Mouse (Mus musculus): Measurements from ENCODE around the gene Pih1d2.

Pih1d2 gene

DNA sequence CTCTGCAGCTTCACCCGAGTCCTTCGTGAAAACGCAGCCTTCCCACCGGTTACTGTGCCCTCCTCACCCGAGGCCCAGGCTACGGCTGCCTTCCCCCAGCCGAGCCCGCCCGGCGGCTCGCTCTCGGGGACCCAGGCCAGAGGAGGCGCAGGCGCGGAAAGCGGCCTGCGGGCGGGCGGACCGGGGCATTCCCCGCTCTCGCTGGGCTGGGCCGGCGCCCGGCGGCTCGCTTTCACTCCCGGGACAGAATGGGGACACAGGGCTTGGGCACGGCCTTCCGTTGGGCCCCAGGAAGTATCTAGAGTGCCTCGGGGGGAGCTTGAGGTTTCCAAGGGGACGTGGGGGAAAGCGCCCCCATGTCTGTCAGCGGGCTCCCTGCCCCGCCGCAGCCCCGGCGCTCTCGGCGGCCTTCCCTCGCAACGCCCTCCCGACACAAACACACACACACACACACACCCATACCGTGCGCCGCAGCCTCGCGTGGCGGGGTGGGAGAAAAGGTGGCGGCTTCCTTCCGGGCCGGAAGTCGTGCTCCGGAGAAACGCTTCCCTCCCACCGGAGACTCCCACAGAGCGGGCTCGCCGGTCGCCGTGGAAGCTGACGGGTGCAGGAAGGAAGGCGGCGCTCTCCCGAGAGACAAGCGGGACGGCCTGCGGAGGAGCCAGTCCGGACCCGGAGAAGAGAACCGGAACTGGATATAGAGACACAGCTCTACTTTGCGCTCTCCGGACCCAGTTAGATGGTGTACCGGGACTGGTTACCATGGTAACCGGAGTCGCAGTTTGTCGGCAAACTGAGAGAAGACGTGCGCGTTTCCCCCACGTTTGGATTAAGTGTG lies at the start of gene Pih1d2, which contains the start of gene Nkapd1:
Pih1d2 (plus strand) TSS at position 556 of the 838 bp plus-strand sequence.
Nkapd1 (minus strand) TSS at position 699 of the 838 bp plus-strand sequence.
- DNase-seq = peak; percentile 94

DNA sequence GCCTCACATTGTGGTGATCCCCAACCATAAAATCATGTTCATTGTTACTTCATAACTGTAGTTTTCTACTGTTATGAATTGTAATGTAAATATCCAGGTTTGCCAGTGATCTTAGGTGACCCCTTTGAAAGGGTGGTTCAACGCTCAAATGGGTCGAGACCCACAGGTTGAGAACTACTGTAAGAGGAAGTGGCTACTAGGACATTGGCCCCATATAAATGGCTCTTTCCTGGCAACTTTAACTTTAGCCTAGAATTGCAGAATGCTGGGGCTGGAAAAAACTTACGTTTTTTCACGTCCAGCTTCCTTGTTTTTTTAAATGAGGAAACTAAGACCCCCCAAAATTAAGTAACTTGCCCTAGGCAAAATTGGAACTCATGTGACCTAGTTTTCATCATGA lies 49.7 kb upstream of the Pih1d2 start:
- DNase-seq = no peak

DNA sequence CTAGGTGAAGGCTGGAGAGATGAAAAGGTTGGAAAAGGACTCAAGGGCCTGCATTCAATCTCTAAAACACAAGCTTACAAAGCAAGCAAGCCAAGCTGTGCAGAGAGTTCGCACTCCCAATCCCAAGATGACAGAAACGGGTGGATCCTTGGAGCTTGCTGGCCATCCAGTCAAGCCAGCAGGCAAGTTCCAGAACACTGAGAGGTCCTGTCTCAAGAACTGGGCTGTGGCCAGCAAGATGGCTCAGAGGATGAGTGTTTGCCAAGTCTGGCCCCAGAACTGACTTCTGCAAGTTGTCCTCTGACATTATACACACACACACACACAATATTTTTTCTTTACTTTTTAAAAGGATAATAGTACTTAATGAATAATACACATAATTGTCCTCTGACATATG lies 49.2 kb upstream of the Pih1d2 start:
- DNase-seq = no peak

DNA sequence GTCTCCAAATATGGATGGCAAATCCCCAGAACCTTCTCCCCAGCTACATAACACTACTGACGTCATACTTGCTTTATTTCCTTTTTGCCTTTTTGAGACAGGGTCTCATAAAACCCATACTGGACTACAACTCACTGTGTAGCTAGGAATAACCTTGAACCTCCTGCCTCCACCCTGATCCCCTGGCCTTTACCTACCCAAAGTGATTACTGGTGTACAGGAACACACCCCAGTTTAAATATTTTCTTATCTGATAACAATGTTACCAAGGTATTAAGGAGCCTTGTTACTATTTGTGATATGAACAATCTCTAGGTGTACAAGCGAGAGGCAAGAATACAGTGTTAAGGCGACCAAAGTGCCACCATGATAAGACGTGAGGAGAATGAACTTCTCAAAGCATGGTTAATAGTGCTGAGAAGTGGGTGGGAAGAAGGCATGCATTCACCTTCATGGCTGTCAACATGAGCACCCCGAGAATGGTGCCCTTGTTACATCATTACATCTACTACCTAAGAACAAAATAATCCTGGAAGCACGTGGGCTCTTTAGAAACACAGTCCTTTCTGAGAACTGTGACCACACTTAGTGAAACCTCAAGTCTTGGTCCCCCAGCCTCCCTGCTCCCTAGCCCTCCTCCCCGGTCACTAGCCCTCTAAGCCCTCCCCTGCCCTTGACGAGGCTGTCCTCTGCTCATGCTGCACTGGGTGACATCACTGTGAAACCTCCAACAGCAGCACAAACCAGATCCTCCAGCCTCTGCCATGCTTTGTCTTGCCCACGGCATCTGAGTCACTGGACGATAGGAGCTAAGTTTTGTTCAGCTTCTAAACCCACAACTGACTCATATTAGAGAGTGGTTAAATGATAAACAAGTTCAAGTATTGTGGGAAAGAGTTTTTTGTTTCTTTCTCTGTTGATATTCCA lies 47.3 kb upstream of the Pih1d2 start:
- no peak for DNase-seq

DNA sequence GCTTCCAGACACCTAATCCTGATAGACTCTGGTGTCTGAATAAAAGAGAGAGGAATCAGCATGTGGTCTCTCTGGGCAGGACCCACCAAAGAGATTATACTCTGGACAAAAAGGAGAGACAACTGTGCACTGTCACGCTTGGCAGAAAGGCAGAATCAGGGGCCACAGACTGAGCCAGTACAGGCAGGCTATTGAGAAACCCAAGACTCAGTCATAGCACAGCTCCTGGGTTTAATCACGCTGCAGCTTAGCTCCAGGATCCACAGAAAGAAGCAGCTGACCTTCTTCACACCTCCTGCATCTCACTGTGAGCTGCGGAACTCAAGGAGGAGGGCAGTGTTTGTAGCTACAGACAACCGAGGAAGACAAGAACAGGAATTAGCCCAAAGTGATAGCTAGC lies 36.8 kb upstream of the Pih1d2 start:
- DNase-seq = no peak

DNA sequence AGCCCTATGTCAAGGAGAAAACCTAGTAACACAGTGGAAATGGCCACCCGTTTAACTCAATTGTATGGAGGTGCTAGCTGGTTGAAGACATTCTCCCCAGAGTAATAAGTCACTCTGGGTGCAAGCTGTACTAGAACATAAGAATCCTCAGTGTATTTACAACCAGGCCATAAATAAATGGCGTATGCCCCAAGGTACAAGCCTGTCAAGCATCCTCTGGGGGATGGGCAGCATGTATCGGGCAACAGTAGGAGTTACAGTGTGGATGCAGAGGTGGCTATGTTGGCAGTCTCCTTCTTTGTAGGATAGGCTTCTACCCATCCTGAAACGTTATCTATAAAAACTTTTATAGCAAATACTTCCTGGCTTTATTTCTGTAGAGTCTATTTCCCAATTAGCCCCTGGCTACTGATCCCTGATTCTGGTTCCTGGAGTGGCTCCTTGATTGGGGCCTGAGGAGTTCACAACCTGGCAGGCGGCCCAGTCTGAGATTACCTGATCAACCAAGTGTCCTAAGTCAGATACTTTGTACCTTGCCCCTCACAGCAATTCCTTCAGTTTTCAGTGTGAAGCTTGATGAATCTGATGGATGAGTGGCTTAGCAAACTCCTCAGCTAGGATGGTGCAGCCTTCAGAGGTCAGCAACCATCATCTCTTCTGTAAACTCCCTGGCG lies 31.8 kb upstream of the Pih1d2 start:
- peak; percentile 91 for DNase-seq

DNA sequence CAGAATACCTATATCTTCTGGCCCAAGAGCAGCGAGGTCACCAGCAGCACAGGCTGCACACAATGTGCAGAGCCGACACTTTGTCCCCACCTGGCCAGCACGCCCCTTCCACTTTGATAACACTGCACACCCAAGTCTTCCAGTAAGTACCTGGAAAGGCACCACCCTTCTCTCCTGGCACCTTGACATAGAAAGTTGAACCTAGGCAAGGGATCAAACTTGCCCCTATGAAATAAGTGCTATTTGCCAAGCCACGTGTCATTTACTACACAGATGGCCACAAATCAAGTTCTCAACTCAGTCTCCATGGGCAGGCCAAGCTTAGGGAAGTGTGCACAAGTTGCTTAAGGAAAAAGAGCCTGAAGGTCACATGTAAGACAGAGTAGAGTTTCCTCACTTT lies 30.2 kb upstream of the Pih1d2 start:
- no peak for DNase-seq

DNA sequence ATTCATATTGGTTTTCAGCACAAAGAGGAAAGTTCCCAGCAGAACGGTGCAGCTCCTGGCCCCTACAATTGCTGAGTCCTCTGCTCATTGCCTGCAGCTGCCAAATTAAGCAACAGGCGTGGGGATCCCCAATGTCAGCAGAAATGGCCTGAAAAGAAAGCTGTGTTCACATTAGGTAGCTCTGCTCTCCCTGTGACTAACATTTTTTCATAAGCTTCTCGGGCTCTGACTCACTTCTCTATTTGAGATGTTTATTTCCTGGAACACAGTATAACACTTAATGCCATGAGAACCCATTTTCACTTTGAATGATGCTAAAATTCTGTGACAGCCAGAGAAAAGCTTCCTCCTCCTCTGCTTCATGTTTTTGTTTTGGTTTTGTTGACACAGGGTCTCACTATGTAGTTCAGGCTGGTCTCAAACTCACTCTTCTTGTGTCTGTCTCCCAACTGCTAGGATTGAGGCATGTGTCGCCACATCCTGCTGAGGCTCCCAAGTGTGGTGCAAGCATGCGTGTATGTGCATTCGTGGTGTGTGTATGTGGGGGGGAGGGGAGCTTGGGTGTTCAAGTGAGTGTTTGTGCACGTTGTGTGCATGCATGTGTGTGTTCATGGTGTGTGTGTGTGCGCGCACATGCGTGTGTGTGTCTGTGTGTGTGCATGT lies 26.1 kb upstream of the Pih1d2 start:
- no peak for DNase-seq

DNA sequence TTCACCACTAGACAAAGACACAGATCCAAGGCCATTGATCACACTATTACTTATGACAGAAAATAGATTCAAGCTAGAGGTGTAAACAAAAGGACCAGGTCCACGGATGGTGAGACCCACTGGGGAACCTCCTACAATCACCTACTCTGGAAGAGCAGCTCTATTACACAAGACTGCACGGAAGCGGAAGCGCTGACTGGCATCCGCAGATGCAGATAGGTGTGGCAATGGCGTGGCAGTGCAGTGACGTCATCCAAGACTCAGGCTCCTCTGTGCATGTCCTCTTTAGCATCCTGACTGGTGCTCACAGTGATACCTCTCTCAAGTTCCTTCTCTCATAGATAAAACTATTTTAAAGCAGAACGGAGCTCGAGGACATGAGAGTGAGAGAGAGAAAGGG lies 24.2 kb upstream of the Pih1d2 start:
- no peak for DNase-seq

DNA sequence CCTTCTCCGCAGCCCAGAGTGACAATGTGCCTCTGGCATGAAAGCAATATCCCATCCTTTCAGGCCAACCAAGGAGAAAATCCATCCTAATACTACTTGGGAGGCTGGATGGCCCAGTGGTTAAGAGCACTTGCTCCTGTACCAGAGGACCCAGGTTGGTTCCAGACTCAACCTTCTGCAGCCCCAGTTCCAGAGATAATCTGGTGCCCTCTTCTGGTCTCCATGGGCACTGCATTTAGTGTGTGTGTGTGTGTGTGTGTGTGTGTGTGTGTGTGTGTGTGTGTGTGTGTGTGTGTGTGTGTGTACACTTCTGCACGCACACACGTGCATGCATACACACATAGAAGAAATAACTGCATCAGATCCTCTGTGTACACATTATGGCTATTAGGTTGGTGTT lies 23.6 kb upstream of the Pih1d2 start:
- DNase-seq = peak; percentile 40

DNA sequence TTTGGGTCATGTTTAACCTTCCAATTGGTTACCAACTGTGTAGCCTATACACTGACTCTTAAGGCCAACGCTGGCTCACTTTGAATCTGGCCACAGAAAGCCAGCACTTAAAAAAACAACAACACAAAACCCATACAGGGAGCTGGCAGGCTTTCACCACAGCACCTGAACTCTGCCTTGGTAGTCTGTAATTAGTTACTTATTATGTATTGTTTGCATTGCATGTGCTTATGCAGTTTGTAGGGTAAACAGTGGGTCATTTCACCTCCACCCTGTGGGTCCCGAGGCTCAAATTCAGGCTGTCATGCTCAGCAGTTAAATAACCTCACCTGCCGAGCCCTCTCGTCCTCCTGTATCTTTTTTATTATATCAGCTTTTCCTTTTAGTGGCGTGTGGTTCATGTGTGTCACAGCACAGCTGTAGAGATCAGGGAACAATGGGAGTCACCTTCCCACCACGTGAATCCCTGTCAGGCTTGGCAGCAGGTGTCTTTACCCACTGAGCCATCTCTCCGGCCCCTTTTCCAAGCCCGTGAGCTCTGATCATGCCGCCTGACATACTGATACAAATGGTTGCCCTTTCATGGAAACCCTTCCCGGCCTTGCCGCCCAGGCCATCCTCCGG lies 22.2 kb upstream of the Pih1d2 start:
- DNase-seq = peak; percentile 61

DNA sequence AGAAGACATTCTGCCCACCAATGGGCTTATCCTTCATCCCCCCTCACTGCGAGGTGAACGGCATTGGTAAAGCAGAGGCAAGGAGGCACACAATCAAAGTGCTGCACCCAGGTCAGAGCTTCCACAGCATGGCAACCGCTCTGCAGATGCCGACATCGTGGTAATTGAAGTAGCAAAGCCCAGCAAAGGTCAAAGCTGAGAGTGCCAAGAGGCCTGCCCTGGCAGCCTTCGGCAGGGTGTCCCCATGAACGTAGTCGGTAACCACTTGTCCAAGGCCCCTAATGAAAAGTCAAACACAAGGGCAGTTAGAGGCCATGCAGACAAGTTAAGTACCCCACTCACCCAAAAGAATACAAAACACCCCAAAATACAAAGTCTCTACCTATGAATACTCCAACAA lies 20.1 kb upstream of the Pih1d2 start:
- no peak for DNase-seq

DNA sequence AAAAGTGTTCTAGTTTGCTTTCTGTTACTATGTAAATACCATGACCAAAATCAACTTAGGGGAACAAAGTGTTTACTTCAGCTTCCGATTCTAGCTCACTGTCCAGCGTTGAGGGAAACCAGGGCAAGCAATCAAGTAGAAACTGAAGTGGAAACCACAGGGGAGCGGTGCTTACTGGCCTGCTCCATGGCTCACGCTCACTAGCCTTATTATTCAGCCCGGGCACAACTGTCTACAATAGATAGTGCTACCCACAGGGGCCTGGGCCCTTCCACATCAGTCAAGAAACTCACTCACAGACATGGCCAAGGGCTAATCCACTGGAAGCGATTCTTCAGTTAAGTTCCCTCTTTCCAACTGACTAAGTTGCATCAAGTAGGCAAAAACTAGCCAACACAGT lies 15.6 kb upstream of the Pih1d2 start:
- no peak for DNase-seq

DNA sequence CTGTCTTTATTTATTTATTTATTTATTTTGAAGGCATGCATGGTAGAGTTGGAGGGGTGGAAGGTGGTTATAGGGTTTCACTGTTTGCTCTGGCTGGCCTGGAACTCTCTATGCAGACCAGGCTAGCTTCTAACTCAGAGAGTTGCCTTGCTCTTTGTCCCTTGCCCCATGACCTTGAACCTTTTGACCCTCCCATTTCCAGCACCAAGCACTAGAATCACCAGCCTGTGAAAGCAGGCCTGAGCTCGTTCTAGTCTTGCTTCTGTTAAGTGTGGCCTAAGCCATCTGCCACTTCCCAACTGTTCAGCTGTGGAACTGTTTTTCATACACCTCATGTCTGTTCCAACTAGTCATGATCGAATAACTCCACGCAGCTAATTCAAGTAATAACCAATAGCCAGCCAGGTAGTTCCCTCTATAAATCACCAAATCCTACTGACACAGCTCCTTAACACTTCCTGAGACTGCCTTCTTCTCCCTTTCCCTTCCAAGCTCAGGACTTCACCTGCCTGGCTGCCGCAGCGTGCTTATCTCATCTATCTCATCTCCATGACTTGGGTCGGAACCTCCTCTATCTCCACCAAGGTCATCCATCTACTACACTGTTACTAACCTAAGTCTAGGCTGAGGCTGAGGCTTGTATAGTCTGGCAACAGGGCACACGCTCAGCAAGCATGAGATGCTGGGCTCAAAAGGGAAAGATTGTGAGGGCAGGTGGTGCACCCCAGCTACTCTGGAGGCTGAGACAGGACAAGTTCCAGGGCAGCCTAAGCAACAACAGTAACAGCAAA lies 14.9 kb upstream of the Pih1d2 start:
- peak; percentile 36 for DNase-seq

DNA sequence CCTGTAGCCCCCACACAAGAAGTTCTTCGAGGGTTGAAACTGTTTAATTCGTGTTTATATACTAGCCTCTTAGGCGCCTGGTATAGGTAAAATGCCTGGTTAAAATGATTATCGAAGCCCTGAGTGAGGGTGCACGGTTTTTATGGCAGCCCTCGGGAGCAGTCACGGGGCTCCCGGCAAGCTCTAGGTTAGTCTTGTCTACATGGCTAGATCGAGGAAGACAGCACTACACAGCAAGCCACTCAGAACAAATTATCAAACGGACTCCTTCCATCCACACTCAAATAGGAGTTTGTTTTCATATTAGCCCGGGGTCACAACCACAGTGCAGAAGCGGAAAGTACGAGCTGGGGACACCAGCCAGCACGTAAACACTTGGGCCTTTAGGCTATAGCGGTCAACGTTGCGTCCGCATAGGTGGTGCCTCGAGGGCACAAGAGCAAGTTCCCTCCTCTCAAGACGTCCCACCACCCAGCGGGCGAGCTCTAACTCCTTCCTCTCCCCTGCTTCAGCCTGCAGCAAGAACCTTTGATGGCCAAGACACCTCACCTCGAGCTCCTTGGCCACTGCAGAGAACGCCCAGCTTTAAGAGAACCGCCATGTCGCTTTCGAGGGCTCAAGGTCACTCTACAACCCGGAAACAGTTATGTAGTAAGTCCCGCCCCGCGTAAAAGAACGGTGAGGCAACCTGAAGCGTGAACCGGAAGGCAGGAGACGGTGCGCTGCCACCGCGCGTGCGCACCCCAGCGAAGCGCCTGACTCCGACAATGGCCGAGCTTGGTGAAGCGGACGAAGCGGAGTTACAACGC lies 13.7 kb upstream of the Pih1d2 start, which contains the start of the genes Sdhd and Timm8b:
Sdhd (minus strand) TSS at position 624 of the 809 bp plus-strand sequence.
Timm8b (plus strand) TSS at position 722 of the 809 bp plus-strand sequence.
- DNase-seq = peak; percentile 98

DNA sequence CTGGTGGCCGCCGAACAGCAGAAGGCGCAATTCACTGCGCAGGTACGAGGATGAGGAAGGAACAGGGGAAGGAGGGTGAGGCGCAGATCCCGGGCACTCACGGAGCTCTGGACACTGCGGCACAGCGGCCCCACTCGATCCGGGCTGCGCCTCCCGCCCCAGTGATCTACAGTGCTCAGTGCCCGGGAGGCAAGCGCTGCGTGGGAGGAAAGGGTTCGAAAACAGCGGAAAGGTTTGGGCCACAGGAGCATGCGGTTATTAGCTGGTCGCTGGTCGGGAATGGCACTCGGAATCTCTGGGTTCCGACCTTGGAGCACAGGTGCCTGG lies 13.2 kb upstream of the Pih1d2 start:
- no peak for DNase-seq

DNA sequence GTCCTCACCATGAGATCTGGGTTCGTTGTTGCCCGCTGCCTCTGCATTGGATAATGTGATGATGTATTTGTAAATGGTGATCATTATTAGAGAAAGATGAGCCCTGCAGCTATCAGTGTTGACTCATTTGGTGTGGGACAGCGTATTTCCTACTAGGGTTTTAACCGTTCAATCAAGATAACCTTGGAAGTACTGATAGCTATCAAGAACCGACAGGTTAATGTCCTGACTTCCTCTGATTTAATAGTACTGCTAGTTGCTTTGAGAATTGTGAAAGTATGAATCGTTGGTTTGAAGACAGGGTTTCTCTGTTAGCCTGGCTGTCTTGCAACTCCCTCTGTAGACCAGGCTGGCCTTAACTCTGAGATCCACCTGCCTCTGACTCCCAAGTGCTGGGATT lies 12.8 kb upstream of the Pih1d2 start:
- DNase-seq = no peak

DNA sequence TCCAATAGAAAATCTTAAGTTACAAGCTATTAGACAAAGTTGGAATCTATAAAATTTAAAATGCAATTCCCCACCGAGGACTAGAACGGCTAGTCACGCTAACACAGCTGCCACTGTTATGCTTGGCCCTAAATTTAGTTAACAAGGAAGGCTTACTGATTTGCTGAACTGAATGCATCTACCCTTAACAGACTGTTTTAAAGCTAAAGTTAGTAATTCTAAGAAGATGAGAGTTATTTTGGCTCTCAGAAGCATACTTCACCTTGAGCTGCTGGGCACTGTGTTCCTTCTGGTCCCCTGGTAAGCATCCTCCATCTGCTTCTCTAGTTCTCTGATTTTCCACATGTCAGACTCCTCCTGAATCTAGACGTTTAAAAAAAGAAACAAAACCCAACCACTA lies 5.0 kb upstream of the Pih1d2 start:
- DNase-seq = no peak

DNA sequence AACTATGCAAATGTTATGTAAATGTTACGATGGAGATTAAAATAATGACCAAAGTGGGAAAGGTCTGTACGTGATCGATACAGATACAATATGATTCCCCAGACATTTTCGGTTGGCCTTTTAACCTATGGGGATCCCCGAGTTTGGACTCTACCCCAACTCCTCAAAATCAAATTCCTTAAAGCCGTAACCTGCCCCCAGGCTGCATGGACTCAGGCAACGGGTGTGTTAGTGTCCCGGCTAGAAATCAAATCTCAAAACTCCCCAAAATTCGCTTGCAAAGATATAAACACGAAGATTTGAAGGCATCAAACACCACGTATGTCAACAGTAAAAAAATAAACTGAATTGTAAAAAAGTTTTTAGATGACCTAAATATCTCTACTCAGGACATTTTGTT lies 960 bp upstream of the Pih1d2 start:
- no peak for DNase-seq

DNA sequence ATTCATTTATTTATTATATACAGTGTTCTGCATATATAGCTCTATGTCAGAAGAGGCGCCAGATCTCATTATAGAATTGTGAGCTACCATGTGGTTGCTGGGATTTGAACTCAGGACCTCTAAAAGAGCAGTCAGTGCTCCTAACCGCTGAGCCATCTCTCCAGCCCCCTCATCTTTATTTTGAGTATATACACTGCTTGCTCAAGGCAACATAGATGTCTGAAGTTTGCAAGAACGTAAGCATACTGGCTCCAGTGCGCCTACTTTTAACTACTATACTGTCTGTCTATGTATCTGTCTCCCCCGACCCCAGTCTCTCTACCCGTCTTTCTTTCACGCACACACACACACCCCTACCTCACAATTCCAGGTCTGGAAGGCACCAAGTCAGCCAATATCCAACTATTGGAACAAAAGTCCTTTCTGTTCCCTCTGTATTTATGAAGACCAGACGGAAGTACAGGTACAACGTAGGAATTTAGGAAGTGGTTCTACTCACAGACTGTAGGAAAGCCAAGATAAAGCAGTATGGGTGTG lies 741 bp downstream of the Pih1d2 start:
- DNase-seq = no peak
